Mouse (Mus musculus) megakaryocyte, embryonic 14.5 days (primary cell): ENCODE data around the gene Spata21. TPM values are rescaled to one million over a fixed set of nuclear protein-coding genes. Genes with fewer than 3 reads are reported as not detected.

Source experiments
- H3K27me3 ChIP-seq: replicated peaks from 2 replicates; pipeline ENCODE3; 2012; ENCODE audit warnings: inconsistent platforms
- H3K36me3 ChIP-seq: replicated peaks from 2 replicates; pipeline ENCODE3; 2012; ENCODE audit warnings: low read length, inconsistent platforms, mixed read lengths
- H3K4me1 ChIP-seq: 2 replicates; pipeline ENCODE4 v1.6.1; 2012; ENCODE audit warnings: inconsistent platforms
- H3K4me3 ChIP-seq: replicated peaks from 2 replicates; pipeline ENCODE3; 2012; ENCODE audit warnings: moderate library complexity, mild to moderate bottlenecking, inconsistent platforms
- H3K9me3 ChIP-seq: 2 replicates; pipeline ENCODE4 v1.6.1; 2012; ENCODE audit warnings: inconsistent platforms
- FLI1 ChIP-seq: IDR thresholded peaks from 2 replicates; pipeline ENCODE4 v1.6.1; 2012; ENCODE audit warnings: low read length, inconsistent platforms, mixed read lengths
- GATA1 ChIP-seq: IDR thresholded peaks from 3 replicates; pipeline ENCODE4 v1.6.1; 2012; ENCODE audit warnings: mixed read lengths, low read length, inconsistent platforms, borderline replicate concordance
- polyA plus RNA-seq: library from polyadenylated mRNA; stranded (reverse); fragments of >175 nt; gene quantifications from 2 replicates; pipeline ENCODE4 v1.2.3, GENCODE M21; 2012; ENCODE audit warnings: low replicate concordance; ENCODE audit not compliant: insufficient read depth

Gene Spata21
- polyA plus RNA-seq, 1 experiment = not detected

- Histone ChIP-seq H3K36me3 (peaks cover 68% of the 10 kb centered on the region), H3K4me3 (no peak overlapping the region), H3K9me3 (no peaks in the 10 kb centered on the region), H3K27me3 (no peaks in the 10 kb centered on the region), H3K4me1 (peaks cover 87% of the 10 kb centered on the region)
- TF ChIP-seq GATA1 (no peak), FLI1 (no peak)
These were observed 14.5 kb upstream of the Spata21 start for GRCm38 (mm10) chr4:141073661-141074060.

GRCm38 (mm10) chr4:141074109-141074508 lies 14.0 kb upstream of the Spata21 start:
- TF ChIP-seq FLI1 (no peak), GATA1 (no peak)
- no peaks in the 10 kb centered on the region for H3K27me3 ChIP-seq
- no peaks in the 10 kb centered on the region for H3K9me3 ChIP-seq
- H3K4me3 ChIP-seq = no peak overlapping the region
- H3K36me3 ChIP-seq = peaks cover 63% of the 10 kb centered on the region
- H3K4me1 ChIP-seq = peaks cover 83% of the 10 kb centered on the region

- Histone ChIP-seq H3K36me3 (peaks cover 35% of the 10 kb centered on the region), H3K4me3 (peak overlapping the region; percentile 98), H3K9me3 (peaks cover 7% of the 10 kb centered on the region; the same call in 1 of the 2 replicates), H3K4me1 (peaks cover 58% of the 10 kb centered on the region), H3K27me3 (no peaks in the 10 kb centered on the region)
- TF ChIP-seq FLI1 = no peak
- TF ChIP-seq GATA1 = no peak
These were observed 11.2 kb upstream of the Spata21 start for GRCm38 (mm10) chr4:141076761-141077506.

- H3K4me3 ChIP-seq = peak within 1 kb of the TSS; percentile 98
- TF ChIP-seq GATA1 (no peak), FLI1 (peak; percentile 99)
- peaks cover 49% of the 10 kb centered on the region for H3K4me1 ChIP-seq
- H3K36me3 ChIP-seq = peaks cover 26% of the 10 kb centered on the region
- H3K27me3 ChIP-seq = peaks cover 2% of the 10 kb centered on the region
- H3K9me3 ChIP-seq = peaks cover 7% of the 10 kb centered on the region; the same call in 1 of the 2 replicates
These were observed 10.2 kb upstream of the Spata21 start, which contains the start of gene Necap2 for GRCm38 (mm10) chr4:141077681-141078509. Gene Necap2, minus strand, starts transcription at chr4:141078357.

GRCm38 (mm10) chr4:141078510-141079137 lies 9.5 kb upstream of the Spata21 start:
- H3K9me3 ChIP-seq = peaks cover 7% of the 10 kb centered on the region; the same call in 1 of the 2 replicates
- H3K36me3 ChIP-seq = peaks cover 18% of the 10 kb centered on the region
- peaks cover 2% of the 10 kb centered on the region for H3K27me3 ChIP-seq
- no peak for TF ChIP-seq FLI1
- no peak for TF ChIP-seq GATA1
- H3K4me3 ChIP-seq = peak overlapping the region; percentile 98
- H3K4me1 ChIP-seq = peaks cover 42% of the 10 kb centered on the region

- no peak overlapping the region for H3K4me3 ChIP-seq
- H3K9me3 ChIP-seq = peaks cover 3% of the 10 kb centered on the region; the same call in 1 of the 2 replicates
- TF ChIP-seq FLI1 (no peak), GATA1 (no peak)
- peaks cover 4% of the 10 kb centered on the region; the same call in 1 of the 2 replicates for H3K4me1 ChIP-seq
- no peaks in the 10 kb centered on the region for H3K36me3 ChIP-seq
- peaks cover 42% of the 10 kb centered on the region for H3K27me3 ChIP-seq
These were observed 1.3 kb upstream of the Spata21 start for GRCm38 (mm10) chr4:141086862-141087261.

GRCm38 (mm10) chr4:141088714-141089113 lies 581 bp downstream of the Spata21 start:
- Histone ChIP-seq H3K36me3 (no peaks in the 10 kb centered on the region), H3K4me3 (no peak overlapping the region), H3K9me3 (peaks cover 3% of the 10 kb centered on the region; the same call in 1 of the 2 replicates), H3K27me3 (peaks cover 45% of the 10 kb centered on the region), H3K4me1 (peaks cover 4% of the 10 kb centered on the region; the same call in 1 of the 2 replicates)
- TF ChIP-seq FLI1 = no peak
- no peak for TF ChIP-seq GATA1

- Histone ChIP-seq H3K4me1 (peaks cover 9% of the 10 kb centered on the region), H3K36me3 (no peaks in the 10 kb centered on the region), H3K9me3 (no peaks in the 10 kb centered on the region), H3K4me3 (no peak overlapping the region), H3K27me3 (peaks cover 35% of the 10 kb centered on the region)
- TF ChIP-seq FLI1 (no peak), GATA1 (no peak)
These were observed 6.9 kb downstream of the Spata21 start for GRCm38 (mm10) chr4:141095016-141095415.

GRCm38 (mm10) chr4:141096710-141097109 lies 8.6 kb downstream of the Spata21 start:
- H3K9me3 ChIP-seq = no peaks in the 10 kb centered on the region
- no peak overlapping the region for H3K4me3 ChIP-seq
- peaks cover 23% of the 10 kb centered on the region for H3K27me3 ChIP-seq
- H3K4me1 ChIP-seq = peaks cover 9% of the 10 kb centered on the region
- no peaks in the 10 kb centered on the region for H3K36me3 ChIP-seq
- TF ChIP-seq FLI1 (no peak), GATA1 (no peak)

GRCm38 (mm10) chr4:141098935-141099334 lies 10.8 kb downstream of the Spata21 start:
- no peaks in the 10 kb centered on the region for H3K9me3 ChIP-seq
- no peaks in the 10 kb centered on the region for H3K36me3 ChIP-seq
- H3K4me3 ChIP-seq = peak overlapping the region; percentile 23
- peaks cover 30% of the 10 kb centered on the region for H3K27me3 ChIP-seq
- TF ChIP-seq GATA1 (no peak), FLI1 (no peak)
- H3K4me1 ChIP-seq = peaks cover 13% of the 10 kb centered on the region
